Mouse (Mus musculus) splenic B cell, adult 2 months (primary cell): Measurements from ENCODE around the gene Zfp775.

ENCODE experiments used
- DNase-seq: peaks from one replicate; pipeline ENCODE4 v3.0.0-alpha.2; 2011; ENCODE audit warnings: low read depth, low spot score
- H3K27me3 ChIP-seq: 2 replicates; pipeline ENCODE4 v1.6.1; 2012; ENCODE audit warnings: mild to moderate bottlenecking, low read length, moderate library complexity, mixed read lengths; ENCODE audit not compliant: control insufficient read depth, poor library complexity, insufficient read depth, severe bottlenecking
- H3K36me3 ChIP-seq: 2 replicates; pipeline ENCODE4 v1.6.1; 2012; ENCODE audit warnings: mild to moderate bottlenecking, low read length, moderate library complexity, mixed read lengths; ENCODE audit not compliant: control insufficient read depth, poor library complexity, insufficient read depth, severe bottlenecking

Gene Zfp775

GRCm38 (mm10) chr6:48601271-48602079, at the start of gene Zfp775:
Gene Zfp775 (plus strand): TSS chr6:48602063.
- DNase-seq = peak; percentile 93
- no peaks in the 10 kb centered on the region for H3K36me3 ChIP-seq
- H3K27me3 ChIP-seq = no peaks in the 10 kb centered on the region

- Histone ChIP-seq H3K36me3 (no peaks in the 10 kb centered on the region), H3K27me3 (no peaks in the 10 kb centered on the region)
- peak; percentile 59 for DNase-seq
Observed at GRCm38 (mm10) chr6:48552918-48553317, 48.9 kb upstream of the Zfp775 start.

- Histone ChIP-seq H3K27me3 (no peaks in the 10 kb centered on the region), H3K36me3 (no peaks in the 10 kb centered on the region; the same call in 1 of the 2 replicates)
- DNase-seq = no peak
Observed at GRCm38 (mm10) chr6:48553819-48554218, 48.0 kb upstream of the Zfp775 start.

- no peaks in the 10 kb centered on the region for H3K27me3 ChIP-seq
- DNase-seq = peak; percentile 95
- no peaks in the 10 kb centered on the region; the same call in 1 of the 2 replicates for H3K36me3 ChIP-seq
Observed at GRCm38 (mm10) chr6:48554280-48555103, 47.4 kb upstream of the Zfp775 start, which contains the start of gene Lrrc61. Gene Lrrc61 (plus strand): TSS chr6:48554796.

GRCm38 (mm10) chr6:48555104-48555890, 46.6 kb upstream of the Zfp775 start:
- DNase-seq = no peak
- Histone ChIP-seq H3K27me3 (no peaks in the 10 kb centered on the region), H3K36me3 (no peaks in the 10 kb centered on the region; the same call in 1 of the 2 replicates)

GRCm38 (mm10) chr6:48555956-48556355, 45.9 kb upstream of the Zfp775 start:
- Histone ChIP-seq H3K27me3 (no peaks in the 10 kb centered on the region), H3K36me3 (no peaks in the 10 kb centered on the region; the same call in 1 of the 2 replicates)
- DNase-seq = no peak

- no peak for DNase-seq
- Histone ChIP-seq H3K27me3 (no peaks in the 10 kb centered on the region), H3K36me3 (peaks cover 4% of the 10 kb centered on the region; the same call in 1 of the 2 replicates)
Observed at GRCm38 (mm10) chr6:48565693-48566310, 36.1 kb upstream of the Zfp775 start.

GRCm38 (mm10) chr6:48566312-48566711, 35.6 kb upstream of the Zfp775 start:
- no peak for DNase-seq
- peaks cover 4% of the 10 kb centered on the region; the same call in 1 of the 2 replicates for H3K36me3 ChIP-seq
- H3K27me3 ChIP-seq = no peaks in the 10 kb centered on the region

- no peak for DNase-seq
- Histone ChIP-seq H3K36me3 (peaks cover 4% of the 10 kb centered on the region; the same call in 1 of the 2 replicates), H3K27me3 (no peaks in the 10 kb centered on the region)
Observed at GRCm38 (mm10) chr6:48568036-48568984, 33.6 kb upstream of the Zfp775 start.

GRCm38 (mm10) chr6:48569065-48569807, 32.6 kb upstream of the Zfp775 start:
- Histone ChIP-seq H3K36me3 (peaks cover 4% of the 10 kb centered on the region; the same call in 1 of the 2 replicates), H3K27me3 (no peaks in the 10 kb centered on the region)
- peak; percentile 23 for DNase-seq

GRCm38 (mm10) chr6:48572014-48572413, 29.8 kb upstream of the Zfp775 start:
- H3K36me3 ChIP-seq = no peaks in the 10 kb centered on the region
- DNase-seq = no peak
- no peaks in the 10 kb centered on the region for H3K27me3 ChIP-seq

GRCm38 (mm10) chr6:48572572-48573061, 29.2 kb upstream of the Zfp775 start, which contains the start of gene Rarres2:
Gene Rarres2 (minus strand): TSS chr6:48572789.
- DNase-seq = no peak
- no peaks in the 10 kb centered on the region for H3K36me3 ChIP-seq
- H3K27me3 ChIP-seq = no peaks in the 10 kb centered on the region
